In genomic region chr13:23582219-23583056, GRCm38 (mm10) we compare ENCODE assay signal across 8 mouse cellular contexts. TPM values are rescaled to one million over a fixed set of nuclear protein-coding genes. Genes with fewer than 3 reads are reported as not detected.
A peak's percentile ranks its signal among the peaks of the same experiment; 100 is the strongest.
DNase-seq lines count a peak whose midpoint lies in the region; ATAC-seq and TF ChIP-seq lines count a peak whose summit lies in the region.

No protein-coding gene starts in this region.

- peak overlapping the region; percentile 89 for H3K4me2 ChIP-seq in embryonic facial prominence, embryonic 12.5 days (replicated peaks)
- H3K4me2 ChIP-seq in intestine, postnatal 0 days (replicated peaks; ENCODE audit: low read depth), result peak overlapping the region; percentile 73
- peak overlapping the region; percentile 91 for H3K4me2 ChIP-seq in neural tube, embryonic 13.5 days

- H3K36me3 ChIP-seq in embryonic facial prominence, embryonic 12.5 days, result no peaks in the 10 kb centered on the region
- no peaks in the 10 kb centered on the region for H3K36me3 ChIP-seq in intestine, postnatal 0 days (ENCODE audit: control insufficient read depth, insufficient read depth)
- no peaks in the 10 kb centered on the region for H3K36me3 ChIP-seq in neural tube, embryonic 13.5 days

- 3% methylated on average over 6 of the region's 6 CpGs for WGBS in embryonic facial prominence, embryonic 12.5 days
- 15% methylated on average over 6 of the region's 6 CpGs for WGBS in intestine, postnatal 0 days
- WGBS in neural tube, embryonic 13.5 days, result 8% methylated on average over 6 of the region's 6 CpGs

- TF ChIP-seq CTCF in intestine, postnatal 0 days (IDR thresholded peaks at IDR 0.05; ENCODE audit: low read depth), result no peak

- peak overlapping the region; percentile 92 for H3K27ac ChIP-seq in embryonic facial prominence, embryonic 12.5 days
- no peak overlapping the region for H3K27ac ChIP-seq in intestine, postnatal 0 days (ENCODE audit: low read depth, low read length)
- H3K27ac ChIP-seq in neural tube, embryonic 13.5 days (replicated peaks), result peak overlapping the region; percentile 82

- peak; percentile 28 to 40 for DNase-seq in spleen, postnatal 10 days (ENCODE audit: low spot score in 2 of 2)
- no peak for DNase-seq in spleen, adult 12 weeks (ENCODE audit: low spot score)
- no peak for DNase-seq in urinary bladder, postnatal 4 days (ENCODE audit: low spot score in 2 of 2)
- DNase-seq in layer of hippocampus, adult 9-11 months, result no peak
- no peak for DNase-seq in adrenal gland, postnatal 36 days

- peaks cover 24% of the 10 kb centered on the region for H3K4me1 ChIP-seq in embryonic facial prominence, embryonic 12.5 days
- no peaks in the 10 kb centered on the region; the same call in 1 of the 2 replicates for H3K4me1 ChIP-seq in intestine, postnatal 0 days (replicated peaks; ENCODE audit: control insufficient read depth, insufficient read depth, low read length)
- peaks cover 44% of the 10 kb centered on the region for H3K4me1 ChIP-seq in neural tube, embryonic 13.5 days (replicated peaks)

- no peak for ATAC-seq in embryonic facial prominence, embryonic 12.5 days (ENCODE audit: insufficient number of reproducible peaks, insufficient read depth, low FRiP score, low TSS enrichment)
- ATAC-seq in intestine, postnatal 0 days, result no peak
- no peak for ATAC-seq in neural tube, embryonic 13.5 days (ENCODE audit: low read depth)

- H3K4me3 ChIP-seq in embryonic facial prominence, embryonic 12.5 days, result peak overlapping the region; percentile 53
- H3K4me3 ChIP-seq in intestine, postnatal 0 days (ENCODE audit: low read depth, low read length), result peak overlapping the region; percentile 47
- H3K4me3 ChIP-seq in neural tube, embryonic 13.5 days, result peak overlapping the region; percentile 47

- H3K9me3 ChIP-seq in embryonic facial prominence, embryonic 12.5 days, result no peaks in the 10 kb centered on the region
- no peaks in the 10 kb centered on the region for H3K9me3 ChIP-seq in intestine, postnatal 0 days (ENCODE audit: control insufficient read depth)
- H3K9me3 ChIP-seq in neural tube, embryonic 13.5 days, result no peaks in the 10 kb centered on the region

- H3K27me3 ChIP-seq in embryonic facial prominence, embryonic 12.5 days, result no peaks in the 10 kb centered on the region
- no peaks in the 10 kb centered on the region for H3K27me3 ChIP-seq in intestine, postnatal 0 days (replicated peaks; ENCODE audit: control insufficient read depth, insufficient read depth, low read length)
- H3K27me3 ChIP-seq in neural tube, embryonic 13.5 days, result no peaks in the 10 kb centered on the region

- peak overlapping the region; percentile 73 for H3K9ac ChIP-seq in embryonic facial prominence, embryonic 12.5 days
- H3K9ac ChIP-seq in intestine, postnatal 0 days (ENCODE audit: low read depth, low read length), result peak overlapping the region; percentile 65
- peak overlapping the region; percentile 72 for H3K9ac ChIP-seq in neural tube, embryonic 13.5 days

RNA-seq across cellular contexts. Expression of gene Hist1h4d, which starts 1.0 kb away (rescaled TPM):
- polyA plus RNA-seq in embryonic facial prominence, embryonic 12.5 days (2016; fragmentation: Nextera tagmentation; extraction: Ambion mirVana), result 123 and 126 TPM in 2 replicates
- 34.7 and 35.3 TPM in 2 replicates for polyA plus RNA-seq in intestine, postnatal 0 days (2015; fragmentation: Nextera tagmentation; extraction: Ambion mirVana)
- 37.3 and 43.1 TPM in 2 replicates for polyA plus RNA-seq in neural tube, embryonic 13.5 days (2015; fragmentation: Nextera tagmentation; extraction: Ambion mirVana)
- total RNA-seq in adrenal gland, postnatal 36 days (2021), result 100 to 1,000 TPM; 159 to 164 TPM

RNA-seq across cellular contexts. Expression of gene Hist1h3d, which starts 6.9 kb away (rescaled TPM):
- 5.5 and 7.0 TPM in 2 replicates for polyA plus RNA-seq in embryonic facial prominence, embryonic 12.5 days (2016; fragmentation: Nextera tagmentation; extraction: Ambion mirVana)
- 1.6 and 2.3 TPM in 2 replicates for polyA plus RNA-seq in intestine, postnatal 0 days (2015; fragmentation: Nextera tagmentation; extraction: Ambion mirVana)
- polyA plus RNA-seq in neural tube, embryonic 13.5 days (2015; fragmentation: Nextera tagmentation; extraction: Ambion mirVana), result 0.63 and 2.0 TPM in 2 replicates
- total RNA-seq in adrenal gland, postnatal 36 days (2021), result 1 to 10 TPM; 7.4 TPM

RNA-seq across cellular contexts. Expression of gene Hist1h2ad, which starts 8.3 kb away (rescaled TPM):
- 2.0 and 3.6 TPM in 2 replicates for polyA plus RNA-seq in embryonic facial prominence, embryonic 12.5 days (2016; fragmentation: Nextera tagmentation; extraction: Ambion mirVana)
- 0.97 and 1.3 TPM in 2 replicates for polyA plus RNA-seq in intestine, postnatal 0 days (2015; fragmentation: Nextera tagmentation; extraction: Ambion mirVana)
- 1.2 and 1.3 TPM in 2 replicates for polyA plus RNA-seq in neural tube, embryonic 13.5 days (2015; fragmentation: Nextera tagmentation; extraction: Ambion mirVana)
- total RNA-seq in adrenal gland, postnatal 36 days (2021), result 10 to 100 TPM in 1 of 2 experiments, 1 to 10 TPM in 1; 8.1 to 13.6 TPM

RNA-seq across cellular contexts. Expression of gene Hist1h2bf, which starts 8.4 kb away (rescaled TPM):
- polyA plus RNA-seq in embryonic facial prominence, embryonic 12.5 days (2016; fragmentation: Nextera tagmentation; extraction: Ambion mirVana), result 10.7 and 11.9 TPM in 2 replicates
- polyA plus RNA-seq in intestine, postnatal 0 days (2015; fragmentation: Nextera tagmentation; extraction: Ambion mirVana), result 0.64 and 1.3 TPM in 2 replicates
- polyA plus RNA-seq in neural tube, embryonic 13.5 days (2015; fragmentation: Nextera tagmentation; extraction: Ambion mirVana), result 0.81 and 1.6 TPM in 2 replicates
- total RNA-seq in adrenal gland, postnatal 36 days (2021), result 10 to 100 TPM; 34.6 to 44.5 TPM

RNA-seq across cellular contexts. Expression of gene Hist1h2bg, which starts 11.2 kb away (rescaled TPM):
- polyA plus RNA-seq in embryonic facial prominence, embryonic 12.5 days (2016; fragmentation: Nextera tagmentation; extraction: Ambion mirVana), result 11.4 and 15.7 TPM in 2 replicates
- polyA plus RNA-seq in intestine, postnatal 0 days (2015; fragmentation: Nextera tagmentation; extraction: Ambion mirVana), result 3.1 and 4.4 TPM in 2 replicates
- polyA plus RNA-seq in neural tube, embryonic 13.5 days (2015; fragmentation: Nextera tagmentation; extraction: Ambion mirVana), result 2.2 and 3.5 TPM in 2 replicates
- 100 to 1,000 TPM; 105 to 116 TPM for total RNA-seq in adrenal gland, postnatal 36 days (2021)

Comparison
In these comparisons a context has a peak if more than half of its experiments do, and no peak if none do; other contexts are left out.
1. DNase-seq: peak in spleen, postnatal 10 days (2 of 2); none in spleen, adult 12 weeks (single experiment), urinary bladder, postnatal 4 days (0 of 2), layer of hippocampus, adult 9-11 months (single experiment) and adrenal gland, postnatal 36 days (0 of 2).
2. Peak in every context shown above with its lines, with median percentiles within 50 percentile points of each other: H3K4me2 ChIP-seq, H3K4me3 ChIP-seq and H3K9ac ChIP-seq.